ENCODE assay signal across 9 mouse cellular contexts in the genomic region with DNA sequence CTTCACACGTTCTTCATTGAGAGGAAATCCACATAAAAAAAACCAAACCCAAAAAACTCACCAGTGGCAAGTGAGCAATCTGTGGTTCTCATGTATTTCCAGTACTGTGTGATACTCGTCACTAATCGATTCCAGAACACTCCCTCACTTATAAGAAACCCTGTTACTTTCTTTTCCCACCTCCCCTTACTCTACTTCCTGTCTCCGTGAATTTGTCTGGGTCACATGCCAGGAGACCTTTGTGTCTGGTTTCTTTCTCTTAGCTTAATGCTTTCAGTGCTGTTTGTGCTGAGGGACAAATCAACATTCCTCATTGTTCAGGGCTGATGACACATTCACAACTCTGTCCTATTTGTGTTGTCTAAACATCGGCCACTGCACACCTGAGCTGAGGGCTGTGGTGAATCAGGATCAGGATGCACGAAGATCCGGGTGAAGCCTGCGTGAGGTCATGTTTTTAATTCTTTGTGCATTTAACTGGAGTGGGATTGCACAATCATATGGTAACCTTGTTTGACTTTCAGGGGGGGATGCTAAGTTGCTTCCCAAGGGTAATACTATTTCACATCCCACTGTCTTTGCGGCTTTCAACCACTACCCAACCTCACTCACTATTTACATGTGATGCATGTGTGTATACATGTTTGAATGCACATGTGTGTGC. TPM values are rescaled to one million over a fixed set of nuclear protein-coding genes. Genes with fewer than 3 reads are reported as not detected.
DNase-seq lines count a peak whose midpoint lies in the region; ATAC-seq lines count a peak whose summit lies in the region.
"Had no signal": no experiment of that assay in that cellular context is flagged by ENCODE, and none has a peak within 500 bp of the region (broad histone marks: within the 10 kb centered on the region; RNA-seq: fewer than 3 reads in every experiment).

No protein-coding gene starts in this region.

- no peak overlapping the region for H3K9ac ChIP-seq in hindbrain, embryonic 16.5 days (ENCODE audit: low read depth, low read length)
- H3K9ac ChIP-seq in intestine, embryonic 16.5 days (ENCODE audit: low read depth, low read length) = no peak overlapping the region
- H3K9ac ChIP-seq: liver, embryonic 15.5 days had no signal

- no peaks in the 10 kb centered on the region for H3K36me3 ChIP-seq in hindbrain, embryonic 10.5 days
- no peaks in the 10 kb centered on the region for H3K36me3 ChIP-seq in hindbrain, embryonic 16.5 days (ENCODE audit: control insufficient read depth, insufficient read depth, low read length)
- H3K36me3 ChIP-seq in intestine, embryonic 16.5 days (ENCODE audit: control insufficient read depth, insufficient read depth, low read length) = no peaks in the 10 kb centered on the region
- H3K36me3 ChIP-seq: liver, embryonic 15.5 days had no signal

- WGBS in hindbrain, embryonic 10.5 days = 67% methylated on average over 9 of the region's 9 CpGs
- WGBS in hindbrain, embryonic 16.5 days = 63% methylated on average over 9 of the region's 9 CpGs
- WGBS in intestine, embryonic 16.5 days = 42% methylated on average over 9 of the region's 9 CpGs

- DNase-seq in hindbrain, embryonic 10.5 days (ENCODE audit: low spot score) = no peak
- DNase-seq in CD4-positive helper T cell, adult 2 months (ENCODE audit: low read depth, low spot score) = peak; percentile 47
- no peak for DNase-seq in frontal cortex, postnatal 10 days (ENCODE audit: low spot score in 2 of 2)

- H3K9me3 ChIP-seq in hindbrain, embryonic 10.5 days = 0 out of 2 replicates have a peak, but pooled peaks cover 4% of the 10 kb centered on the region
- no peaks in the 10 kb centered on the region for H3K9me3 ChIP-seq in hindbrain, embryonic 16.5 days (ENCODE audit: control insufficient read depth, low read length)
- no peaks in the 10 kb centered on the region for H3K9me3 ChIP-seq in intestine, embryonic 16.5 days (ENCODE audit: control insufficient read depth, low read length)
- H3K9me3 ChIP-seq: liver, embryonic 15.5 days had no signal

- no peaks in the 10 kb centered on the region for H3K27me3 ChIP-seq in hindbrain, embryonic 10.5 days (ENCODE audit: insufficient read depth, poor library complexity, severe bottlenecking)
- no peaks in the 10 kb centered on the region for H3K27me3 ChIP-seq in hindbrain, embryonic 16.5 days (replicated peaks; ENCODE audit: control insufficient read depth, insufficient read depth, low read length)
- no peaks in the 10 kb centered on the region for H3K27me3 ChIP-seq in intestine, embryonic 16.5 days (replicated peaks; ENCODE audit: control insufficient read depth, insufficient read depth, low read length)
- H3K27me3 ChIP-seq: liver, embryonic 15.5 days had no signal

- ATAC-seq in hindbrain, embryonic 16.5 days = no peak
- no peak for ATAC-seq in intestine, embryonic 16.5 days
- ATAC-seq in monocyte, adult 5-6 weeks (replicated peaks; ENCODE audit: insufficient number of reproducible peaks, low FRiP score, low TSS enrichment, poor library complexity, severe bottlenecking) = no peak

- H3K4me1 ChIP-seq in hindbrain, embryonic 10.5 days (replicated peaks) = peaks cover 31% of the 10 kb centered on the region
- H3K4me1 ChIP-seq in hindbrain, embryonic 16.5 days (ENCODE audit: control insufficient read depth, insufficient read depth, low read depth, low read length) = no peaks in the 10 kb centered on the region
- H3K4me1 ChIP-seq in brown adipose tissue, adult 24 weeks (ENCODE audit: control insufficient read depth, insufficient read depth, insufficient read length, low read length) = peaks cover 53% of the 10 kb centered on the region
- H3K4me1 ChIP-seq in intestine, embryonic 16.5 days (ENCODE audit: control insufficient read depth, insufficient read depth, low read length) = peaks cover 44% of the 10 kb centered on the region

- H3K4me2 ChIP-seq in hindbrain, embryonic 16.5 days (ENCODE audit: low read length) = no peak overlapping the region
- no peak overlapping the region for H3K4me2 ChIP-seq in intestine, embryonic 16.5 days (ENCODE audit: low read depth, low read length)
- H3K4me2 ChIP-seq: liver, embryonic 15.5 days had no signal

- no peak overlapping the region for H3K4me3 ChIP-seq in hindbrain, embryonic 10.5 days
- H3K4me3 ChIP-seq in hindbrain, embryonic 16.5 days (ENCODE audit: low read length) = no peak overlapping the region
- H3K4me3 ChIP-seq in brown adipose tissue, adult 24 weeks (ENCODE audit: insufficient read depth, low read depth, low read length) = no peak overlapping the region
- H3K4me3 ChIP-seq in intestine, embryonic 16.5 days (ENCODE audit: low read length) = no peak overlapping the region
- H3K4me3 ChIP-seq: liver, embryonic 15.5 days had no signal

- peak overlapping the region; percentile 40 for H3K27ac ChIP-seq in hindbrain, embryonic 10.5 days
- H3K27ac ChIP-seq in hindbrain, embryonic 16.5 days (ENCODE audit: low read depth, low read length) = no peak overlapping the region
- H3K27ac ChIP-seq in brown adipose tissue, adult 24 weeks (replicated peaks; ENCODE audit: low read depth, low read length) = peak overlapping the region; percentile 96
- peak overlapping the region; percentile 38; the same call in 1 of the 2 replicates for H3K27ac ChIP-seq in intestine, embryonic 16.5 days (ENCODE audit: low read length)
- H3K27ac ChIP-seq: liver, embryonic 15.5 days had no signal

RNA-seq across cellular contexts. Expression of a gene that starts 33.0 kb away (rescaled TPM):
- polyA plus RNA-seq in hindbrain, embryonic 10.5 days (2016; fragmentation: Nextera tagmentation; extraction: Ambion mirVana) = 0.71 and 1.6 TPM in 2 replicates
- polyA plus RNA-seq in hindbrain, embryonic 16.5 days (2015; fragmentation: Nextera tagmentation; extraction: Ambion mirVana) = 2.1 and 2.9 TPM in 2 replicates
- polyA plus RNA-seq in brown adipose tissue, adult 24 weeks (2012; ENCODE audit: insufficient read depth, insufficient read length, missing spikeins) = 2.8 and 6.0 TPM in 2 replicates
- 0.54 and 0.72 TPM in 2 replicates for polyA plus RNA-seq in intestine, embryonic 16.5 days (2015; fragmentation: Nextera tagmentation; extraction: Ambion mirVana)
- 0.49 to 16.6 TPM (median 13.2 TPM) in 3 replicates for total RNA-seq in monocyte, adult 5-6 weeks (2017)
- polyA plus RNA-seq: liver, embryonic 15.5 days had no signal

RNA-seq across cellular contexts. Expression of a gene that starts 33.3 kb away (rescaled TPM):
- not detected in 2 replicates for polyA plus RNA-seq in hindbrain, embryonic 10.5 days (2016; fragmentation: Nextera tagmentation; extraction: Ambion mirVana)
- 1.7 and 2.4 TPM in 2 replicates for polyA plus RNA-seq in hindbrain, embryonic 16.5 days (2015; fragmentation: Nextera tagmentation; extraction: Ambion mirVana)
- polyA plus RNA-seq in brown adipose tissue, adult 24 weeks (2012; ENCODE audit: insufficient read depth, insufficient read length, missing spikeins) = not detected in 2 replicates
- 6.4 and 22.4 TPM in 2 replicates for polyA plus RNA-seq in intestine, embryonic 16.5 days (2015; fragmentation: Nextera tagmentation; extraction: Ambion mirVana)
- total RNA-seq in monocyte, adult 5-6 weeks (2017) = 7.8 to 44.8 TPM (median 28.4 TPM) in 3 replicates
- total RNA-seq: common myeloid progenitor, adult 5-6 weeks had no signal
